Mouse (Mus musculus): Measurements from ENCODE around the gene Phf8.

DNA sequence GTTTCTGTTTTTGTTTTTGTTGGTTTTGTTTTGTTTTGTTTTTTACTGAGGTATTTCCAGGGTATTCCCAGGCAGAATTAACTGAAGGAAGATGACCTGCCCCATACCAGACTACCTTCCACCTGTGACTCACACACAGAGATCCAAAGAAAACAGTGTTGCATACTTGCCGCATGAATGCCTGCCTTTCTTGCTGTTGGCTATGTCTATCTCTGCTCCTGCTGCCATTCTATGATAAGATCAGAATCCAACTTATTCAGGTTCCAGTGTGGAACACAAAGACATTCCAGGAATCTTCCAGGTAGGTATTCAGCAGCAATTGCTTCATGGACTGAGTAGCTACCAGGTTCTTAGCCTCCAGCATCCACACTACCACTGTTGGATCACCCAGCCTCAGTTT is 10.6 kb upstream of the Phf8 start:
- TF ChIP-seq CTCF (IDR thresholded peaks at IDR 0.05; ENCODE audit: low read depth) (no peak), EP300 (optimal IDR thresholded peaks at IDR 0.05) (no peak)

Data from stomach, postnatal 0 days (tissue).